Mouse (Mus musculus) kidney, adult 2 months (tissue): ENCODE results near the gene Rnf24. TPM values are rescaled to one million over a fixed set of nuclear protein-coding genes. Genes with fewer than 3 reads are reported as not detected.

Source experiments
- DNase-seq: peaks from one replicate; pipeline ENCODE4 v3.0.0; 2021
- H3K27ac ChIP-seq: fragments of 200-500 bp; 2 replicates; pipeline ENCODE4 v1.5.1; 2012; ENCODE audit warnings: low read depth, low read length, control low read depth, inconsistent platforms; ENCODE audit not compliant: insufficient read depth
- H3K27me3 ChIP-seq: fragments of 200-500 bp; replicated peaks from 2 replicates; pipeline ENCODE4 v1.6.1; 2012; ENCODE audit warnings: mild to moderate bottlenecking, moderate library complexity, low read length, inconsistent platforms; ENCODE audit not compliant: control insufficient read depth, insufficient read depth
- H3K36me3 ChIP-seq: fragments of 200-500 bp; 2 replicates; pipeline ENCODE4 v1.6.1; 2012; ENCODE audit warnings: mild to moderate bottlenecking, moderate library complexity, low read length, inconsistent platforms; ENCODE audit not compliant: control insufficient read depth, insufficient read depth
- H3K4me1 ChIP-seq: fragments of 200-500 bp; 2 replicates; pipeline ENCODE4 v1.6.1; 2011; ENCODE audit warnings: low read length; ENCODE audit not compliant: control insufficient read depth, insufficient read depth
- H3K4me3 ChIP-seq: fragments of 200-500 bp; 2 replicates; pipeline ENCODE4 v1.5.1; 2011; ENCODE audit warnings: mild to moderate bottlenecking, low read depth, low read length, control low read depth; ENCODE audit not compliant: insufficient read depth
- CTCF ChIP-seq: fragments of 200-500 bp; conservative IDR thresholded peaks from 2 replicates; pipeline ENCODE4 v1.5.1; 2011; ENCODE audit warnings: low read depth, mild to moderate bottlenecking, control low read depth, low read length, moderate library complexity, mixed read lengths; ENCODE audit not compliant: insufficient read depth, insufficient read length
- POLR2A ChIP-seq: fragments of 200-500 bp; IDR thresholded peaks from one replicate; pipeline ENCODE4 v1.6.1; 2011; ENCODE audit warnings: low read depth, low read length, control low read depth
- WGBS: fragments of 180-500 bp; shearing (Covaris S2); methylation state at CpG from one replicate; pipeline ENCODE4 v1.1.7; 2018; 5-methylcytosine and 5-hydroxymethylcytosine counted together
- polyA plus RNA-seq: library from polyadenylated mRNA; depleted of rRNA; stranded (reverse); fragments of >200 nt; gene quantifications from 2 replicates; pipeline ENCODE4 v1.2.3, GENCODE M21; 2012

Rnf24 gene
- polyA plus RNA-seq, 1 experiment, result 18.2 TPM

GRCm38 (mm10) chr2:131262680-131263670 lies 89.7 kb downstream of the Rnf24 start:
- TF ChIP-seq CTCF (no peak), POLR2A (no peak)
- Histone ChIP-seq H3K27me3 (no peaks in the 10 kb centered on the region), H3K36me3 (no peaks in the 10 kb centered on the region), H3K4me3 (peak overlapping the region; percentile 81), H3K27ac (peak overlapping the region; percentile 91), H3K4me1 (peaks cover 2% of the 10 kb centered on the region; the same call in 1 of the 2 replicates)
- WGBS, result under 1% methylated on average over 58 of the region's 59 CpGs
- DNase-seq, result peak; percentile 15

GRCm38 (mm10) chr2:131262213-131262672 lies 90.4 kb downstream of the Rnf24 start, which contains the start of gene Pank2:
TSS of gene Pank2 (plus strand) at chr2:131262495.
- DNase-seq, result peak; percentile 99
- peak within 1 kb of the TSS; percentile 81 for H3K4me3 ChIP-seq
- no peak for TF ChIP-seq POLR2A
- no peak for TF ChIP-seq CTCF
- peak within 1 kb of the TSS; percentile 91 for H3K27ac ChIP-seq
- under 1% methylated on average over 49 of the region's 49 CpGs for WGBS
- no peaks in the 10 kb centered on the region for H3K36me3 ChIP-seq
- H3K27me3 ChIP-seq, result no peaks in the 10 kb centered on the region
- peaks cover 2% of the 10 kb centered on the region; the same call in 1 of the 2 replicates for H3K4me1 ChIP-seq

- no peak for TF ChIP-seq CTCF
- TF ChIP-seq POLR2A, result no peak
- H3K4me3 ChIP-seq, result peak overlapping the region; percentile 66
- H3K27ac ChIP-seq, result peak overlapping the region; percentile 71
- H3K27me3 ChIP-seq, result no peaks in the 10 kb centered on the region
- H3K4me1 ChIP-seq, result peaks cover 2% of the 10 kb centered on the region; the same call in 1 of the 2 replicates
- WGBS, result 6% methylated on average over 10 of the region's 10 CpGs
- no peaks in the 10 kb centered on the region for H3K36me3 ChIP-seq
- DNase-seq, result no peak
These were observed 91.0 kb downstream of the Rnf24 start for GRCm38 (mm10) chr2:131261481-131262212.

- TF ChIP-seq POLR2A, result no peak
- TF ChIP-seq CTCF, result no peak
- WGBS, result 76% methylated on average over 9 of the region's 9 CpGs
- Histone ChIP-seq H3K27me3 (no peaks in the 10 kb centered on the region), H3K4me1 (peaks cover 2% of the 10 kb centered on the region; the same call in 1 of the 2 replicates), H3K4me3 (no peak overlapping the region), H3K27ac (no peak overlapping the region), H3K36me3 (no peaks in the 10 kb centered on the region)
- no peak for DNase-seq
These were observed 92.0 kb downstream of the Rnf24 start for GRCm38 (mm10) chr2:131260544-131261307.

- no peak for DNase-seq
- H3K27me3 ChIP-seq, result no peaks in the 10 kb centered on the region
- H3K4me3 ChIP-seq, result no peak overlapping the region
- 84% methylated on average over 8 of the region's 8 CpGs for WGBS
- TF ChIP-seq CTCF (no peak), POLR2A (no peak)
- H3K4me1 ChIP-seq, result peaks cover 2% of the 10 kb centered on the region; the same call in 1 of the 2 replicates
- no peak overlapping the region for H3K27ac ChIP-seq
- H3K36me3 ChIP-seq, result no peaks in the 10 kb centered on the region
These were observed 94.0 kb downstream of the Rnf24 start for GRCm38 (mm10) chr2:131258693-131259092.

GRCm38 (mm10) chr2:131255738-131256137 lies 97.0 kb downstream of the Rnf24 start:
- 66% methylated on average over 3 of the region's 3 CpGs for WGBS
- H3K4me1 ChIP-seq, result peaks cover 7% of the 10 kb centered on the region; the same call in 1 of the 2 replicates

More at GRCm38 (mm10) chr2:131255738-131256137, 97.0 kb downstream of the Rnf24 start:
- no peak for DNase-seq
- Histone ChIP-seq H3K27me3 (no peaks in the 10 kb centered on the region), H3K4me3 (no peak overlapping the region), H3K27ac (no peak overlapping the region), H3K36me3 (no peaks in the 10 kb centered on the region)
- TF ChIP-seq CTCF, result no peak
- TF ChIP-seq POLR2A, result no peak
